In genomic region chr4:46611181-46611580, GRCm38 (mm10) we compare ENCODE assay signal across 8 mouse cellular contexts. TPM values are rescaled to one million over a fixed set of nuclear protein-coding genes. Genes with fewer than 3 reads are reported as not detected.
DNase-seq lines count a peak whose midpoint lies in the region; ATAC-seq and TF ChIP-seq lines count a peak whose summit lies in the region.

No protein-coding gene starts in this region.

- H3K36me3 ChIP-seq in liver, embryonic 12.5 days = no peaks in the 10 kb centered on the region
- no peaks in the 10 kb centered on the region for H3K36me3 ChIP-seq in intestine, embryonic 15.5 days
- H3K36me3 ChIP-seq in midbrain, embryonic 15.5 days (replicated peaks) = no peaks in the 10 kb centered on the region

- 0% methylated on average over 4 of the region's 4 CpGs for WGBS in liver, embryonic 12.5 days (ENCODE audit: insufficient replicate concordance)
- 4% methylated on average over 4 of the region's 4 CpGs for WGBS in intestine, embryonic 15.5 days
- WGBS in midbrain, embryonic 15.5 days = 4% methylated on average over 4 of the region's 4 CpGs

- H3K9me3 ChIP-seq in liver, embryonic 12.5 days (replicated peaks) = no peaks in the 10 kb centered on the region
- H3K9me3 ChIP-seq in intestine, embryonic 15.5 days = no peaks in the 10 kb centered on the region
- no peaks in the 10 kb centered on the region for H3K9me3 ChIP-seq in midbrain, embryonic 15.5 days

- intact Hi-C loops in gastrocnemius, adult 2 months (cut with DNase I) = loop anchor here (1.0 to 10.0 kb wide), 2 partner anchors 46 to 444 kb away; partner anchors contain the start of gene Anks6
- intact Hi-C loops in left cerebral cortex, postnatal 14 days (cut with DNase I) = loop anchor here (2.0 to 5.0 kb wide), 2 partner anchors 46 to 426 kb away; no protein-coding TSS in a partner anchor

- H3K4me1 ChIP-seq in liver, embryonic 12.5 days = peaks cover 14% of the 10 kb centered on the region; the same call in 1 of the 2 replicates
- no peaks in the 10 kb centered on the region for H3K4me1 ChIP-seq in intestine, embryonic 15.5 days (replicated peaks)
- no peaks in the 10 kb centered on the region for H3K4me1 ChIP-seq in midbrain, embryonic 15.5 days

- H3K27ac ChIP-seq in liver, embryonic 12.5 days = no peak overlapping the region
- no peak overlapping the region for H3K27ac ChIP-seq in gastrocnemius, adult 2 months
- H3K27ac ChIP-seq in intestine, embryonic 15.5 days = no peak overlapping the region
- no peak overlapping the region for H3K27ac ChIP-seq in midbrain, embryonic 15.5 days

- ATAC-seq in liver, embryonic 12.5 days = no peak
- ATAC-seq in intestine, embryonic 15.5 days = peak; percentile 48
- ATAC-seq in midbrain, embryonic 15.5 days (replicated peaks) = peak; percentile 62; the same call in 1 of the 2 replicates

- no peak overlapping the region for H3K4me3 ChIP-seq in liver, embryonic 12.5 days
- no peak overlapping the region for H3K4me3 ChIP-seq in gastrocnemius, adult 2 months
- H3K4me3 ChIP-seq in intestine, embryonic 15.5 days (replicated peaks) = no peak overlapping the region
- H3K4me3 ChIP-seq in midbrain, embryonic 15.5 days = no peak overlapping the region

- peaks cover 42% of the 10 kb centered on the region for H3K27me3 ChIP-seq in liver, embryonic 12.5 days (replicated peaks)
- H3K27me3 ChIP-seq in intestine, embryonic 15.5 days (replicated peaks) = 0 out of 2 replicates have a peak, but pooled peaks cover 3% of the 10 kb centered on the region
- H3K27me3 ChIP-seq in midbrain, embryonic 15.5 days (replicated peaks) = 0 out of 2 replicates have a peak, but pooled peaks cover 3% of the 10 kb centered on the region

- no peak; the same call in 1 of the 2 replicates for TF ChIP-seq CTCF in gastrocnemius, adult 2 months (IDR thresholded peaks at IDR 0.05)

- H3K9ac ChIP-seq in liver, embryonic 12.5 days = no peak overlapping the region
- no peak overlapping the region for H3K9ac ChIP-seq in intestine, embryonic 15.5 days
- H3K9ac ChIP-seq in midbrain, embryonic 15.5 days = no peak overlapping the region

- no peak overlapping the region for H3K4me2 ChIP-seq in liver, embryonic 12.5 days
- no peak overlapping the region for H3K4me2 ChIP-seq in intestine, embryonic 15.5 days (replicated peaks)
- H3K4me2 ChIP-seq in midbrain, embryonic 15.5 days = no peak overlapping the region

- DNase-seq in liver = peak; percentile 82
- DNase-seq in cerebellum, postnatal 4 days (ENCODE audit: low spot score in 2 of 2) = peak; percentile 84 to 93
- DNase-seq in gastrocnemius, adult 2 months = peak; percentile 80
- peak; percentile 95 for DNase-seq in left cerebral cortex, postnatal 14 days (ENCODE audit: low spot score in 2 of 2)
- peak; percentile 55 to 83 for DNase-seq in spleen, postnatal 14 days (ENCODE audit: low spot score in 2 of 2)

RNA-seq across cellular contexts. Expression of gene Coro2a, which starts 9.2 kb away (rescaled TPM):
- polyA plus RNA-seq in liver, embryonic 12.5 days (2016; fragmentation: Nextera tagmentation; extraction: Ambion mirVana) = 4.9 and 5.2 TPM in 2 replicates
- total RNA-seq in gastrocnemius, adult 2 months (2021) = under 1 TPM; 0.10 to 0.39 TPM
- polyA plus RNA-seq in intestine, embryonic 15.5 days (2015; fragmentation: Nextera tagmentation; extraction: Ambion mirVana) = 66.0 and 68.3 TPM in 2 replicates
- 10 to 100 TPM; 34.1 to 37.3 TPM for total RNA-seq in left cerebral cortex, postnatal 14 days (2021)
- polyA plus RNA-seq in midbrain, embryonic 15.5 days (2015; fragmentation: Nextera tagmentation; extraction: Ambion mirVana) = 6.8 and 8.1 TPM in 2 replicates

RNA-seq across cellular contexts. Expression of gene Tbc1d2, which starts 38.8 kb away (rescaled TPM):
- 0.57 and 0.62 TPM in 2 replicates for polyA plus RNA-seq in liver, embryonic 12.5 days (2016; fragmentation: Nextera tagmentation; extraction: Ambion mirVana)
- total RNA-seq in gastrocnemius, adult 2 months (2021) = under 1 TPM; 0.39 to 0.59 TPM
- polyA plus RNA-seq in intestine, embryonic 15.5 days (2015; fragmentation: Nextera tagmentation; extraction: Ambion mirVana) = 6.0 and 6.3 TPM in 2 replicates
- 1 to 10 TPM; 2.7 to 2.9 TPM for total RNA-seq in left cerebral cortex, postnatal 14 days (2021)
- polyA plus RNA-seq in midbrain, embryonic 15.5 days (2015; fragmentation: Nextera tagmentation; extraction: Ambion mirVana) = 0.61 and 0.88 TPM in 2 replicates
